Comparison of ENCODE assay signal across 16 mouse cellular contexts in genomic region chr9:43660896-43661563, GRCm38 (mm10).
DNase-seq lines count a peak whose midpoint lies in the region; ATAC-seq lines count a peak whose summit lies in the region.
"Had no signal": no experiment of that assay in that cellular context is flagged by ENCODE, and none has a peak within 500 bp of the region (broad histone marks: within the 10 kb centered on the region; RNA-seq: fewer than 3 reads in every experiment).

No protein-coding gene starts in this region.

- WGBS in forebrain, embryonic 10.5 days: 68% methylated on average over 11 of the region's 11 CpGs
- 62% methylated on average over 11 of the region's 11 CpGs for WGBS in forebrain, embryonic 12.5 days
- WGBS in neural tube, embryonic 13.5 days: 55% methylated on average over 11 of the region's 11 CpGs
- 54% methylated on average over 11 of the region's 11 CpGs for WGBS in neural tube, embryonic 15.5 days

- peak overlapping the region; percentile 11; the same call in 1 of the 2 replicates for H3K27ac ChIP-seq in forebrain, embryonic 10.5 days
- H3K27ac ChIP-seq in forebrain, embryonic 12.5 days: no peak overlapping the region
- no peak overlapping the region for H3K27ac ChIP-seq in neural tube, embryonic 13.5 days (replicated peaks)
- H3K27ac ChIP-seq in neural tube, embryonic 15.5 days (replicated peaks): no peak overlapping the region
- H3K27ac ChIP-seq: limb, embryonic 15.5 days had no signal

- no peak for DNase-seq in forebrain, embryonic 10.5 days (ENCODE audit: extremely low spot score, low spot score)
- DNase-seq in layer of hippocampus, adult 18-20 months (ENCODE audit: low spot score in 2 of 2): peak; percentile 34 to 37
- no peak for DNase-seq in layer of hippocampus, adult 9-10 months (ENCODE audit: low spot score)
- DNase-seq in right cerebral cortex, postnatal 25 days: no peak
- no peak for DNase-seq in gastrocnemius, postnatal 25 days
- DNase-seq: adrenal gland, postnatal 14 days; right cerebral cortex, postnatal 4 days; thymus, postnatal 14 days had no signal

- no peak overlapping the region for H3K4me2 ChIP-seq in forebrain, embryonic 12.5 days
- H3K4me2 ChIP-seq in neural tube, embryonic 13.5 days: no peak overlapping the region
- no peak overlapping the region for H3K4me2 ChIP-seq in neural tube, embryonic 15.5 days
- H3K4me2 ChIP-seq: heart, embryonic 12.5 days; limb, embryonic 15.5 days had no signal

- ATAC-seq in forebrain, embryonic 12.5 days (ENCODE audit: low FRiP score): no peak
- ATAC-seq in neural tube, embryonic 13.5 days (ENCODE audit: low read depth): 0 out of 2 replicates have a peak, but pooled peaks have one; percentile 53
- ATAC-seq in neural tube, embryonic 15.5 days (ENCODE audit: low FRiP score): no peak
- ATAC-seq: activated CD4-positive, CD25-positive, alpha-beta regulatory T cell, adult 4 months; Patski had no signal

- H3K4me1 ChIP-seq in forebrain, embryonic 10.5 days: peaks cover 12% of the 10 kb centered on the region; the same call in 1 of the 2 replicates
- no peaks in the 10 kb centered on the region for H3K4me1 ChIP-seq in forebrain, embryonic 12.5 days
- peaks cover 9% of the 10 kb centered on the region; the same call in 1 of the 2 replicates for H3K4me1 ChIP-seq in neural tube, embryonic 13.5 days (replicated peaks)
- 0 out of 2 replicates have a peak, but pooled peaks cover 2% of the 10 kb centered on the region for H3K4me1 ChIP-seq in neural tube, embryonic 15.5 days
- H3K4me1 ChIP-seq: heart, embryonic 12.5 days; limb, embryonic 15.5 days had no signal

- H3K9ac ChIP-seq in forebrain, embryonic 12.5 days: no peak overlapping the region
- no peak overlapping the region for H3K9ac ChIP-seq in neural tube, embryonic 13.5 days
- H3K9ac ChIP-seq in neural tube, embryonic 15.5 days (replicated peaks): no peak overlapping the region
- H3K9ac ChIP-seq: heart, embryonic 12.5 days; limb, embryonic 15.5 days had no signal

- no peak overlapping the region for H3K4me3 ChIP-seq in forebrain, embryonic 10.5 days
- H3K4me3 ChIP-seq in forebrain, embryonic 12.5 days (replicated peaks): no peak overlapping the region
- H3K4me3 ChIP-seq in neural tube, embryonic 13.5 days: no peak overlapping the region
- H3K4me3 ChIP-seq in neural tube, embryonic 15.5 days (replicated peaks): no peak overlapping the region
- H3K4me3 ChIP-seq: heart, embryonic 12.5 days; limb, embryonic 15.5 days; myocyte had no signal

- H3K9me3 ChIP-seq in forebrain, embryonic 10.5 days: no peaks in the 10 kb centered on the region
- no peaks in the 10 kb centered on the region for H3K9me3 ChIP-seq in forebrain, embryonic 12.5 days
- no peaks in the 10 kb centered on the region for H3K9me3 ChIP-seq in neural tube, embryonic 13.5 days
- H3K9me3 ChIP-seq in neural tube, embryonic 15.5 days (replicated peaks): no peaks in the 10 kb centered on the region
- H3K9me3 ChIP-seq: heart, embryonic 12.5 days; limb, embryonic 15.5 days had no signal

- H3K36me3 ChIP-seq in forebrain, embryonic 10.5 days (replicated peaks): no peaks in the 10 kb centered on the region
- H3K36me3 ChIP-seq in forebrain, embryonic 12.5 days (replicated peaks): no peaks in the 10 kb centered on the region
- no peaks in the 10 kb centered on the region for H3K36me3 ChIP-seq in neural tube, embryonic 13.5 days
- H3K36me3 ChIP-seq in neural tube, embryonic 15.5 days: no peaks in the 10 kb centered on the region
- H3K36me3 ChIP-seq: heart, embryonic 12.5 days; limb, embryonic 15.5 days had no signal

- H3K27me3 ChIP-seq in forebrain, embryonic 10.5 days (ENCODE audit: poor library complexity, severe bottlenecking): no peaks in the 10 kb centered on the region
- peaks cover 3% of the 10 kb centered on the region; the same call in 1 of the 2 replicates for H3K27me3 ChIP-seq in forebrain, embryonic 12.5 days
- no peaks in the 10 kb centered on the region for H3K27me3 ChIP-seq in neural tube, embryonic 13.5 days
- no peaks in the 10 kb centered on the region for H3K27me3 ChIP-seq in neural tube, embryonic 15.5 days (replicated peaks)
- H3K27me3 ChIP-seq: limb, embryonic 15.5 days had no signal

Comparison
In these comparisons a context has a peak if more than half of its experiments do, and no peak if none do; other contexts are left out.
1. DNase-seq: peak in layer of hippocampus, adult 18-20 months (2 of 2); none in forebrain, embryonic 10.5 days (single experiment), layer of hippocampus, adult 9-10 months (single experiment), right cerebral cortex, postnatal 25 days (single experiment) and gastrocnemius, postnatal 25 days (single experiment).